Mouse (Mus musculus) embryonic facial prominence, embryonic 14.5 days (tissue): ENCODE measurements around the gene Zdhhc3. TPM values are rescaled to one million over a fixed set of nuclear protein-coding genes. Genes with fewer than 3 reads are reported as not detected.
A peak's percentile ranks its signal among the peaks of the same experiment; 100 is the strongest.

ENCODE experiments used
- ATAC-seq: fragments of 200-750 bp; cut with Nextera tagmentation; 2 replicates; pipeline ENCODE4 v1.8.0; 2017; ENCODE audit warnings: low read depth, moderate number of reproducible peaks, moderate TSS enrichment
- DNase-seq: peaks from one replicate; pipeline ENCODE4 v3.0.0-alpha.2; 2015; ENCODE audit warnings: low spot score
- H3K27ac ChIP-seq: fragments of 300-500 bp; sonication (generic); replicated peaks from 2 replicates; pipeline ENCODE4 v1.5.1; 2014; ENCODE audit warnings: low read depth, mild to moderate bottlenecking, low read length, moderate library complexity
- H3K27me3 ChIP-seq: fragments of 300-500 bp; sonication (generic); replicated peaks from 2 replicates; pipeline ENCODE4 v1.6.1; 2014; ENCODE audit warnings: low read length; ENCODE audit not compliant: control insufficient read depth, insufficient read depth
- H3K36me3 ChIP-seq: fragments of 300-500 bp; sonication (generic); 2 replicates; pipeline ENCODE4 v1.6.1; 2014; ENCODE audit warnings: low read length, mixed read lengths; ENCODE audit not compliant: control insufficient read depth, insufficient read depth
- H3K4me1 ChIP-seq: fragments of 300-500 bp; sonication (generic); 2 replicates; pipeline ENCODE4 v1.6.1; 2014; ENCODE audit warnings: antibody characterized with exemption, low read length; ENCODE audit not compliant: control insufficient read depth, insufficient read depth
- H3K4me2 ChIP-seq: fragments of 300-500 bp; sonication (generic); 2 replicates; pipeline ENCODE4 v1.6.1; 2014; ENCODE audit warnings: low read depth, mild to moderate bottlenecking, low read length, moderate library complexity, mixed read lengths
- H3K4me3 ChIP-seq: fragments of 300-500 bp; sonication (generic); 2 replicates; pipeline ENCODE4 v1.5.1; 2014; ENCODE audit warnings: low read depth, mild to moderate bottlenecking, low read length
- H3K9ac ChIP-seq: fragments of 300-500 bp; sonication (generic); 2 replicates; pipeline ENCODE4 v1.6.1; 2014; ENCODE audit warnings: low read depth, mild to moderate bottlenecking, low read length, moderate library complexity, mixed read lengths
- H3K9me3 ChIP-seq: fragments of 300-500 bp; sonication (generic); 2 replicates; pipeline ENCODE4 v1.6.1; 2016; ENCODE audit warnings: low read length; ENCODE audit not compliant: control insufficient read depth
- WGBS: fragments of 180-500 bp; shearing (Covaris S2); extraction: QIAGEN DNeasy Blood & Tissue Kit; methylation state at CpG from one replicate; pipeline ENCODE4 v1.1.7; 2014; 5-methylcytosine and 5-hydroxymethylcytosine counted together
- polyA plus RNA-seq: library from polyadenylated mRNA; unstranded; fragments of >200 nt; fragmentation: Nextera tagmentation; extraction: Ambion mirVana; gene quantifications from 2 replicates; pipeline ENCODE4 v1.2.1, GENCODE M21; 2014

Gene Zdhhc3
- polyA plus RNA-seq, 1 experiment from 2014 or later: 51.2 TPM

- Histone ChIP-seq H3K36me3 (peaks cover 86% of the 10 kb centered on the region), H3K4me2 (no peak overlapping the region), H3K27ac (no peak overlapping the region), H3K9ac (no peak overlapping the region), H3K27me3 (no peaks in the 10 kb centered on the region), H3K4me1 (no peaks in the 10 kb centered on the region), H3K9me3 (no peaks in the 10 kb centered on the region), H3K4me3 (no peak overlapping the region)
- WGBS: 87% methylated on average over 2 of the region's 2 CpGs
- DNase-seq (no peak), ATAC-seq (no peak)
Observed at GRCm38 (mm10) chr9:123124413-123124981, 11.5 kb upstream of the Zdhhc3 start.

- Histone ChIP-seq H3K27ac (no peak overlapping the region), H3K4me1 (no peaks in the 10 kb centered on the region), H3K27me3 (no peaks in the 10 kb centered on the region), H3K9ac (no peak overlapping the region), H3K4me2 (no peak overlapping the region), H3K9me3 (no peaks in the 10 kb centered on the region), H3K36me3 (peaks cover 86% of the 10 kb centered on the region), H3K4me3 (no peak overlapping the region)
- DNase-seq (peak; percentile 27), ATAC-seq (no peak)
- 90% methylated on average over 6 of the region's 6 CpGs for whole genome bisulfite sequencing
Observed at GRCm38 (mm10) chr9:123123571-123124412, 10.8 kb upstream of the Zdhhc3 start.

- WGBS: 78% methylated on average over 3 of the region's 3 CpGs
- H3K36me3 ChIP-seq: peaks cover 81% of the 10 kb centered on the region
- no peak for DNase-seq
Observed at GRCm38 (mm10) chr9:123123017-123123416, 10.0 kb upstream of the Zdhhc3 start.

GRCm38 (mm10) chr9:123115566-123115965 is 2.6 kb upstream of the Zdhhc3 start:
- H3K27ac ChIP-seq: no peak overlapping the region
- DNase-seq: no peak
- no peak overlapping the region for H3K4me3 ChIP-seq
- peaks cover 33% of the 10 kb centered on the region for H3K36me3 ChIP-seq
- H3K4me2 ChIP-seq: no peak overlapping the region
- WGBS: 84% methylated on average over 1 of the region's 1 CpGs
- H3K9me3 ChIP-seq: no peaks in the 10 kb centered on the region
- ATAC-seq: no peak
- peaks cover 11% of the 10 kb centered on the region; the same call in 1 of the 2 replicates for H3K4me1 ChIP-seq
- H3K27me3 ChIP-seq: no peaks in the 10 kb centered on the region
- H3K9ac ChIP-seq: no peak overlapping the region

More at GRCm38 (mm10) chr9:123123017-123123416, 10.0 kb upstream of the Zdhhc3 start:
- Histone ChIP-seq H3K27ac (no peak overlapping the region), H3K4me3 (no peak overlapping the region), H3K27me3 (no peaks in the 10 kb centered on the region), H3K9me3 (no peaks in the 10 kb centered on the region), H3K4me2 (no peak overlapping the region), H3K9ac (no peak overlapping the region), H3K4me1 (no peaks in the 10 kb centered on the region)
- peak; percentile 53; the same call in 1 of the 2 replicates for ATAC-seq

- H3K9me3 ChIP-seq: no peaks in the 10 kb centered on the region
- peak overlapping the region; percentile 92; the same call in 1 of the 2 replicates for H3K27ac ChIP-seq
- peak; percentile 7 for DNase-seq
- H3K27me3 ChIP-seq: no peaks in the 10 kb centered on the region
- peaks cover 17% of the 10 kb centered on the region for H3K36me3 ChIP-seq
- 59% methylated on average over 6 of the region's 6 CpGs for WGBS
- peaks cover 11% of the 10 kb centered on the region; the same call in 1 of the 2 replicates for H3K4me1 ChIP-seq
- peak overlapping the region; percentile 90 for H3K4me3 ChIP-seq
- no peak for ATAC-seq
- H3K4me2 ChIP-seq: peak overlapping the region; percentile 72
- H3K9ac ChIP-seq: peak overlapping the region; percentile 94
Observed at GRCm38 (mm10) chr9:123113931-123114330, 926 bp upstream of the Zdhhc3 start.

- peak overlapping the region; percentile 72 for H3K4me2 ChIP-seq
- peaks cover 11% of the 10 kb centered on the region; the same call in 1 of the 2 replicates for H3K4me1 ChIP-seq
- peak overlapping the region; percentile 90 for H3K4me3 ChIP-seq
- peak; percentile 6 for DNase-seq
- WGBS: 54% methylated on average over 8 of the region's 8 CpGs
- no peaks in the 10 kb centered on the region for H3K27me3 ChIP-seq
- H3K36me3 ChIP-seq: peaks cover 11% of the 10 kb centered on the region; the same call in 1 of the 2 replicates
- ATAC-seq: no peak
- H3K9ac ChIP-seq: peak overlapping the region; percentile 94
- H3K27ac ChIP-seq: no peak overlapping the region
- no peaks in the 10 kb centered on the region for H3K9me3 ChIP-seq
Observed at GRCm38 (mm10) chr9:123111751-123112221, 1.2 kb downstream of the Zdhhc3 start.

- Histone ChIP-seq H3K4me3 (no peak overlapping the region), H3K27ac (no peak overlapping the region), H3K4me1 (peaks cover 11% of the 10 kb centered on the region; the same call in 1 of the 2 replicates), H3K36me3 (peaks cover 15% of the 10 kb centered on the region; the same call in 1 of the 2 replicates), H3K4me2 (no peak overlapping the region), H3K27me3 (no peaks in the 10 kb centered on the region), H3K9me3 (no peaks in the 10 kb centered on the region), H3K9ac (no peak overlapping the region)
- 87% methylated on average over 7 of the region's 7 CpGs for WGBS
- no peak for DNase-seq
- no peak for ATAC-seq
Observed at GRCm38 (mm10) chr9:123109188-123109587, 3.8 kb downstream of the Zdhhc3 start.

- DNase-seq (no peak), ATAC-seq (no peak)
- Histone ChIP-seq H3K9ac (no peak overlapping the region), H3K9me3 (no peaks in the 10 kb centered on the region), H3K4me3 (no peak overlapping the region), H3K36me3 (peaks cover 15% of the 10 kb centered on the region; the same call in 1 of the 2 replicates), H3K4me2 (no peak overlapping the region), H3K27ac (no peak overlapping the region), H3K27me3 (no peaks in the 10 kb centered on the region), H3K4me1 (peaks cover 4% of the 10 kb centered on the region; the same call in 1 of the 2 replicates)
- 88% methylated on average over 4 of the region's 4 CpGs for WGBS
Observed at GRCm38 (mm10) chr9:123107186-123107585, 5.8 kb downstream of the Zdhhc3 start.
